Mouse (Mus musculus): ENCODE results near the gene Lsmem1.

The Lsmem1 gene

GRCm38 (mm10) chr12:40140706-40141105 lies 58.6 kb downstream of the Lsmem1 start:
- no peak for DNase-seq (ENCODE audit: low spot score)

GRCm38 (mm10) chr12:40139484-40140245 lies 59.6 kb downstream of the Lsmem1 start:
- no peak for DNase-seq (ENCODE audit: low spot score)

GRCm38 (mm10) chr12:40134529-40134928 lies 64.8 kb downstream of the Lsmem1 start:
- DNase-seq (ENCODE audit: low spot score), result no peak

- no peak for DNase-seq (ENCODE audit: low spot score)
Measured at GRCm38 (mm10) chr12:40133573-40134271, 65.6 kb downstream of the Lsmem1 start, which contains the start of gene Scin. TSS of gene Scin (minus strand) at chr12:40134228.

GRCm38 (mm10) chr12:40133194-40133572 lies 66.1 kb downstream of the Lsmem1 start:
- no peak for DNase-seq (ENCODE audit: low spot score)
